Mouse (Mus musculus): Measurements from ENCODE around the gene Clpb. TPM values are rescaled to one million over a fixed set of nuclear protein-coding genes. Genes with fewer than 3 reads are reported as not detected.

Gene Clpb
- total RNA-seq, 2 experiments from 2014 or later = 73.1 to 94.5 TPM

GRCm38 (mm10) chr7:101676033-101676761 lies 12.8 kb downstream of the Clpb start:
- DNase-seq = no peak

- no peak for DNase-seq
These were observed 13.4 kb downstream of the Clpb start for GRCm38 (mm10) chr7:101676762-101677308.

- peak; percentile 86 to 89 for DNase-seq
These were observed 16.2 kb downstream of the Clpb start for GRCm38 (mm10) chr7:101679591-101679990.

- no peak for DNase-seq
These were observed 17.5 kb downstream of the Clpb start for GRCm38 (mm10) chr7:101680961-101681360.

GRCm38 (mm10) chr7:101681565-101682071 lies 18.2 kb downstream of the Clpb start:
- DNase-seq = no peak

GRCm38 (mm10) chr7:101682886-101683285 lies 19.5 kb downstream of the Clpb start:
- no peak for DNase-seq

GRCm38 (mm10) chr7:101683976-101684630 lies 20.7 kb downstream of the Clpb start:
- DNase-seq = no peak

DNA sequence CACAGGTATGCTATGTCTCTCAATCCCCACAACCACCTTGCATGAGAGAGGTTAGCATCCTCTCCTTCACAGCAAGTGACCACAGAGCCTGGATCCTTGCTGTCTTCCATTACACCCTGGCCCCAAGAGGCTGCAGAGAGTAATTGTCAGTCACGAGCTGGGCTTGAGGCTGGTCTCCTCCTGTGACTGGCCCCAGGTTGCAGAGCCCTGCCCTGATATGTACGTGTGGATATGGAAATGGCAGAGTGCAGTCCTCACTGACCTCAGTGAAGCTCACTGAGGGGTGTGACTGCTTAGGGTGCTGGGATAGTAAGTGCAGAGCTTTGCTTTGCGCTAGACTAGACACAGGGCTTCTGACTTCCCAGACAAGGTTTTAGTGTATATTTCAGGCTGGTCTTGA lies 21.2 kb downstream of the Clpb start:
- DNase-seq = no peak

DNA sequence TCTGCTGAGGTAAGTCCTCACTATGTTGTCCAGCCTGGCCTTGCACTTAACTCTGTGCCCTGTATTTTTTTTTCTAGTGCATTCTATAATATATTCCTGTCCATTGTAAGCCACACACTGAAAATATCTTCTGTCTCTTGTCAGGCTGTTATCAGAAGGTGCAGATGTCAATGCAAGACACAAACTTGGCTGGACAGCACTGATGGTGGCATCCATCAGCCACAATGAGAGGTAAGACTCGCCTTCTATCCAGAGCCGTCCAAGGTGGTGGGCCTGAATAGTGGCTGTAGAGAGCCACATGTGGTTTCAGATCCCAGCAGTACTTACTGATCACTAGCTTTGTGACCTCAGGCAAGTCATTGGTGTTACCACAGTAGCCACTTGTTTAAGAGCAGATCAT lies 23.7 kb downstream of the Clpb start:
- no peak for DNase-seq

DNA sequence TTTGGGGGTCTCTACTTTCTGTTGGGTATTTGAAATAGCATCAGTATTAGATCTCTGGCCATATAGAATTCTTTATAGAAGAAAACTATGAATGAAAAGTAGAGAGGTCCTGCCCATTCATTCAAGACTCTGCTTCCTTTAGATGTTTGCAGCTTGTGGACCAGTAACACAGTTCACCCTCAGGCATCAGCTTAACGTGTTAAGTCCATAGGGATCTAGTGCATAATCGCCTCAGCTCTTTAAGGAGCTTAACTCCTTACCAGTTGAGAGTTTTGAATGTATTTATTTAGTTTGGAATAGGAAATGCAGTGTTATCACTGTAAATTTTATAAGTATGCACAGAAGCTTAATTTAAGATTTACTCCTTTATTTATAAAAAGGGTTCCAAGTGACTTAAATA lies 27.0 kb downstream of the Clpb start:
- no peak for DNase-seq

DNA sequence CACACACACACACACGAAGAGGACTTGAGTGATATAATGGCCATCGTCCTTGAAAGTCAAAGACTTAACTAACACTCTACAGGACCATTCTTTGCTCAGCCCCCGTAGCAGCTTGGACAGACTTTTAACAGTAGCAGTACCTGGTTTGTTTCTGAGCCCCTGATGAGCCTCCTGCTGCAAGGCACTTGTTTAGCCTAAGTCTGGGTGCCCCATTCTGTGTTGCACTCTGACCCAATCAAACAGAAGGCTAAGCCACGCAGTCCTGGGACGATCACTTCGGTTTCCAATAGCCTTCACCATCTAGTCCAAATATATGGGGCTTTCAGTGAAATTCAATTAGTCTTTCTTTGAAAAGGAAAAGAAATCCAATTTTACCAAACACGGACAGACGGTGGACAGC lies 28.4 kb downstream of the Clpb start:
- DNase-seq = no peak

DNA sequence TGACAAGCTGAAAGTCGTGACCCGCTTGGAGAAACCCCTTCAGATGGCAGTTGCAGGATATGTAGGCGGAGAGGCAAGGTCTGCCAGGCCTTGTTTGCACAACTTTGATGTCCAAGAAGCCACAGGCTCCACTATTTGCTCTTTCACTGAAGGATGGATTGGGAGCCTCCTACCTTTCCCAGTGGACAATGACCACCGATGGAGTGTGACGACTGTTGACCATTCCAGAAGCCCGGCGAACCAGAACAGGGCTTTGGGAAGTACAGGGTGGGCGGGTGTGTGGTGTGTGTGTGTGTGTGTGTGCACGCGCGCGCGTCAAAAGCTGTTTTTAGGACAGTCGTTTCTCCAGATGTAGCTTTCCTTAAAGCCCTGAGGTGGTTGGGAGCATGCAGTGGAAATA lies 29.0 kb downstream of the Clpb start:
- no peak for DNase-seq

DNA sequence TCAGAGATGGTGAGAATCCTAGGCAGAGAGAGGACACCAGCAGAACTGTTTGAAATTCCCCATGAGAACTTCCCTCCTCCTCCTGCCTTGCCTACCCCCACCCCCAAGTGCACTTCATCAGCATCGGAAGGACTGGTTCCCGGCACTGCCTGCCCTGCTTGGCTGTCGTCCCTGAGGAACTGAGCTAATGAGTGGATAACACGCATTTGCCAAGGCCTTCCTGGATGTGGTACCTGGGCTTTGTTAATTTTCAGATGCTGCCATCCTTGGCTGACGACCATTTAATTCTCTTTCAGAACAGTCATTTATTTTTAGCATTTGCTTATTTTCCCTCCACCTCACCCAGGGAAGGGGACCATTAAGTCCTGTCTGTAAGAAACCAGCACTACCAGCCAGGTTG lies 32.0 kb downstream of the Clpb start:
- no peak for DNase-seq

DNA sequence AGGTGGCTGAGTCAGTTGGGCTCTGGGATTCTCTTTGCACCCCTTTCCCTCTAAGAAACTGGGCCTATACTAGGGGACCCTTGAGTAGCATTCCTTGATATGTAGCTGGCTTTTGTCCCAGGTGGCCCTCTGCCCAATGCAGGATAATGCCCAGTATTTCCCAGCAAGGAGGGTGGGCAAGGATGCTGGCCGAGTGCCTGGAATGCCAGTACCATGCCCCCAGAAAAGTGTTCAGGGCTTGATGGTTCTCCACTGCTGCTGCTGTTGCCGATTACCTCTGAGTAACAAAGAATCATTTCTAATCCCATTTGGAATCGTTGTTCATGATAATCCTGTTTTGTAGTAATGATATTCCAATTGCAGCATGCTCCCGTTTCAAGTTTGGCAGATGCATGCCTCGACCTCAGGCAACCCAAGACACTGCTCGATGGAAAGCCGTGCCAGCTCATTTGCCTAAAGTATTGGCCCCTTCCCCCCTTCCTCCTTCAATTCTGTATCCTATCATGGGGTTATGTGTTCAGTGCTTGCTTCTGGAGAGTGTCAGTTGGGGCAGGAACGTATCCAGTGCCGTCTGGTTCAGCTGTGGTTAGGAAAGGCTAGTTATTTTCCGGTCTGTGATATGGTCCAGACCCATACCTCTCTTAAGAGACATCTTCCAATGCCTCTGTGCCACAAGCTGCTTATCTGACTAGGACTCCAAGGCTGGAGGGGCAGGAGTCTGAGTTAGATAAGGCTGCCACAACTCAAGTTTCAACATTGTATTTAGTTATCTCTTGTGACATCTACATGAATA lies 33.7 kb downstream of the Clpb start:
- no peak for DNase-seq

- no peak for DNase-seq
These were observed 36.9 kb downstream of the Clpb start for GRCm38 (mm10) chr7:101700296-101700695.

DNA sequence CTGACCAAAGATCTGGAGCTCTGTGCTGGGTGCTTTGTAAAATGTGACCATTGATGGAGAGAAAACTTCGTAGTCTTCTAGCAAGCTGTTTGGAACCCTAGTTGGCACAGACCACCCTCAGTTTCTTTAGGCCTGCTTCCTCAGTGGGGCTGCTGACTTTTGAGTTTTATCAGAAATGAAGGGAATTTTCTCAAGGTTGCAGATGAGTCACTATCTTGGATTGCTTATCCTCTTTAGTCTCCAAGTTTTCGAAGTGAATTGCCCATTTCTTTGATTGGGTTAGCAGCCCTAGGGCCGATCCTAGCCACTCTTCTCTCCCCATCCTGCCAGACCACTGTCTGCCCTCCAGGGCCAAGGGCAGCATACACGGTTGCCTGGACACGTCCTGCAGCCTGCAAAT lies 39.3 kb downstream of the Clpb start:
- DNase-seq = no peak

DNA sequence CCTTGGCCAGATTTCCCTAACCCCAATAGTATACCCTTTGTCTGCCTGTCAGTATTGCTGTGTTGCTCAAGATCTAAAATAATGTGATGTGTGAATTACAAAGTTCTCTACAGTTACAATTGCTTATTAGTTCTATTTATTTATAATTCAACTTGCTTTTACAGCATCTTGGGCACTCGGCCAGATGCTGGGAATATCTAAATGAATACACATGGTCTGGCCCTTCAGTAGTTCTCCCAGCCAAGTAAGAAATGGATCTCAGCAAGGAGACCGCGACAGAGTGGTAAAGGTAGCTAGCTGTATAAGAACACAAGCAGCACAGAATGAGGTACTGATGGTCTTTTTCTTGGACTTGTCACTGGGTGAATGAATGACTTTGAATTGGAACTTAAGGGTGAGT lies 46.2 kb downstream of the Clpb start:
- no peak for DNase-seq

GRCm38 (mm10) chr7:101710236-101710635 lies 46.8 kb downstream of the Clpb start:
- DNase-seq = no peak

DNA sequence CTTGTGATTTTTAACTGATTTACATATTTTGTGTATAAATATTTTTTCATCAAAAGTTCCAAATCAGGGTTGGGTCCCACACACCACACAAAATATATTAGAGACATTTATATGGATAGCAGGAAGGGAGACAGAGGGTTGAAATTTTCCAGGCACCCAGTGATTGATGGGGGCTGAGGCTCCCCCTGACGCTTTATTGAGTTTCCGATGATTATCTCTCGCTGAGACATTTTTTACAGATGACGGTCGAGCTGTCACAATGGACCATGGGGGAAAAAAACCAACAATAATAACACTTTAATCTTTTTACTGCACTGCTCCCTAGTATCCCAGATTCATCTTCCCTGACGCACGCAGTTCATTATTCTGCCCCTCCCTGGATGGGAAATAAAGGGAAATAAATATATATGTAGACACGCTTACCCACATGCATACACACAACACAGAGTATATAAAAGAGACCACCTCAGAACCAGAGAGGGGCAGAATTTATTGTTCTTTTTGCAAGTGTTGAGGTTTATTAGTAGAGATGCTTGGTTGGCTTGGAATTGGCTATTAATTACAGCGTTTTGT lies 50.5 kb downstream of the Clpb start:
- no peak for DNase-seq

- DNase-seq = no peak
These were observed 51.7 kb downstream of the Clpb start for GRCm38 (mm10) chr7:101715041-101715551.

- no peak for DNase-seq
These were observed 56.9 kb downstream of the Clpb start for GRCm38 (mm10) chr7:101720356-101720755.

GRCm38 (mm10) chr7:101725081-101725480 lies 61.6 kb downstream of the Clpb start:
- peak; percentile 46 to 66 for DNase-seq

Data from adrenal gland, postnatal 36 days (tissue).